Mouse (Mus musculus) heart, adult 11 months (tissue): ENCODE results near the gene Npepl1.

Experiments
- DNase-seq: peaks from one replicate; pipeline ENCODE4 v3.0.0; 2022

Npepl1 gene

DNA sequence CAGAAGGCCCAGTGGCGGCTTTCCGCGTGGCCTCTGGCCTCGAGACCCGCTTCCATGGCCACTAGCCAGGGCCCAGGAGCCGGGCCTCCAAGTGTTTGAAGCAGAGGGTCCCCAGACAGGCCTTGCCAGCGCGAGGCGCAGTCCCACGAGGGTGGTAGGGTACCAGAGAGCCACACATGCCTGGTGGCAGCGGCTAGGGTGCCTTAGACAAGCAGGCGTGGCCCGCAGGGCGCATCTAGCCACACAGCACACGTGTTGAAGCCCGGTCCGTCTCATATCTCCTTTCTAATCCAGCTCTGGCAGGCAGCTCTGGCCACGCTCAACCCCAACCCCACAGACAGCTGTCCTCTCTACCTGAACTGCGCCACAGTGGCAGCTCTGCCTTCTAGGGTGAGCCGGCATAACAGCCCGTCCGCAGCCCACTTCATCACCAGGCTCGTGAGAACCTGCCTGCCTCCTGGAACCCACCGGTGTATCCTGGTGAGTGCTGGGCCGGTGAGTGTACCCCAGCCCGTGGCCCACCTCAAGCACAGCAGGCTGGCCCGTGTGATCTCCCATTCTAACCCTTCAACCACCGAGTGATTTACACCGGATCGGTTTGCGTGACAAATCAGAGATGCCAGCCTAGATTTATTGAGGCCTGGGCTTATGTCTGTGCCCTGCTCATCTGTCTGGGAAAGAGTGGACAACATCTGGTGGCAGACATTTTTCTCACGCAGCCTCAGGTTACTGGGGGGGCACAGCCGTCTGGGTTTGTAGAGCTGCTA is 817 bp downstream of the Npepl1 start:
- peak; percentile 94 for DNase-seq

DNA sequence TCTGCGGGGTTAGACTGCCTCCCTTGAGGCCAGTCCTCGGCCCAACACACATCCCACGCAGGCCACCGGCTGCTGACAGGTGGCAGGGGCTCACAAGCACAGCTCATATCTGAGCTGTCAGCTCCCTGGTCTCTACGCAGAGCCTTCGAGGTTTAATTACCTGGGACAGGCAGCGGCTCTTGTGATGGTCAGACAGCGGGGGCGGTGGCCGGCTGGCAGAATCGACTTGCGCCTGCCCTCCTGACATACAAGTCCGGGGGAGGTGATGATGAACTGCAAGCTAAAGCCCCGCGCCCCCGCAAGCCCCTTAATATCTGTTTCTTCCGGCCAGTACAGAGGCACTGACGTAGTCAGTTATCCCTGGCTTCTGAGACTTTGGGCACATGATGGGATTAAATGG is 2.8 kb downstream of the Npepl1 start:
- DNase-seq, result no peak

DNA sequence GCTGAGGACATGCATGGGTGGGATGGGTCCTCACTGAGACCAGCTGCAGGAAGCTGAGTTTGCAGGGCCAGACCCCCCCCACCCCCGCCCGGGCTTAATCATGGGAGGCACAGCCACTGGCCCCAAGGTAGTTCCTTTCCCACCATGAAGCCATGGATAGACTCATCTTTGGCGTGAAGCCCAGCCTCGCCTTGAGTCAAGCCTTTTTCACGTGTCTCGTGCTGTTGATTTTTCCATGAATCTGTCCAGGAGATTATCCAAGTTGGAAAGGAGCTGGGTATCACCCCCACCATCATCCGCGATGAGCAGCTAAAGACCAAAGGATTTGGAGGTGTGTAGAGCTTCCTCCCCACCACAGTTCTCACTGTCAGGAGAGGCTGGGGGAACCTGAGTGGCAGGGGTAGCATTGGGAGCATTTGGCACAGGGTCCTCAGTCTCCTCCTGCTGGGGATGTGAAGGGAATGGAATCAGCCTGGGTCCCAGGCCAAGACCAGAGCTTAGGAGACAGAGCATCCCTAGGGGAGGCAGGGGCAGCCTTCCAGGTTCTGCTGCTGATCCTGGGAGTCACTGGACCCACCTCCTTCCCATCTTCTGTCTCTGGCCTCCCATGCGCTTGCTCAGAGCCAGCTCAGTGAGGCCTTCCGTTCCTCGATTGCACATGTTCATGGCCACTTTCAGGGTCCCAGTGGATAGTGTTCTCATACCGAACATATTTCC is 4.2 kb downstream of the Npepl1 start:
- peak; percentile 96 for DNase-seq

DNA sequence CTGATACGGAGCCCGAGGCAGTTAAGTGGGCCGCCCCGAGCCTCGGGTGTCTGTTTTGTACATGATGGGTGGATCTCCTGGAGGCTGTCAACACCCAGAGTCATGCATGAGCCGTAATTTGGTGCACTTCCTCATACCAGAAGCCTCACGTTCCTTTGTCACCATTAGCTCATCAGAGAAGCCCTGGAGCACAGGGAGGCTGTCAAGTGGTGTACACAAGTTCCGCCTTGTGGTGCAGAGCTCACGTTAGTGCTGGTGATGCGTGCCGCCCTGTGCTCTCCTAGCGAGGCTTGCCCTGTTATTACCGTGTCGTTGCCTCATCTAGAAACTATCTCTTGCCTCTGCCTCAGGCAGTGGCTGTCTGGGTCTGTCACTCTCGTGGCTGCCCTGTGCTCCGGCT is 6.8 kb downstream of the Npepl1 start:
- DNase-seq, result peak; percentile 92

DNA sequence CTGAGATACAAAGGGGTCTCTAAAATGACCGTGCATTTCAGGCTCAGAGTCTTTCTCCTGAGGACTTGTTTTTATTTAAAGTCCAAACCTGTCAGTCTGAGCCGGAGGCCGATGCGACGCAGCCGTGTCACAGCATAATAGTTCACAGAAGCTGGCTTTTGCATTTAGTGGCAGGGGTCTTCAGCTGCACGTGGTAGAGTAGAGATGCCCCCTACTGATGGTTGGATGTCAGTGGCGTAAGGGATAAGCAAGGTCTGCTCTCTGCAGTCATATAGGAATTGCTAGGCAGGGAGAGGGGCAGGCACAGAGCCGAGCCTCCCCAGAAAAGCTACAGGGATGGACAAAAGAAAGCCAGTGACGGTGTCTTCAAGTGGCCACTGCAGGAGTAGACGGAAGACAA is 8.0 kb downstream of the Npepl1 start:
- DNase-seq, result peak; percentile 66

DNA sequence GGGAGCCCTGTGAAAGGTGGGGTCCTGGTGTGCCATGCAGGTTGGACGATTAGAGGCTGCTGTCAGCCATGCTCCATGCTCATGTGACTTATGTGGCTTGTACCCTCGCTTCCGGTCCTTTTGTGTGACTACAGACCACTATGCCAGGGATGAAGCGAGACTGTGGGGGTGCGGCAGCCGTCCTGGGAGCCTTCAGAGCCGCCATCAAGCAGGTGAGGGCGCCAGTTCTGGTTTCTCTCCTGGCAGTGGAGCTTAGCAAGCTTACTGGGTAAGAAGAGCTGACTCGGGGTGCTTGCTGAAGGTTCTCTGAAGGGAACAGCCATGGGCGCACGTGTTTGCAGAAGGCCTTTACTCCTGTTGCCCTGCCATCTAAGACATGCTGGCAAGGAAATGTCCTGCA is 9.1 kb downstream of the Npepl1 start:
- DNase-seq, result peak; percentile 79

DNA sequence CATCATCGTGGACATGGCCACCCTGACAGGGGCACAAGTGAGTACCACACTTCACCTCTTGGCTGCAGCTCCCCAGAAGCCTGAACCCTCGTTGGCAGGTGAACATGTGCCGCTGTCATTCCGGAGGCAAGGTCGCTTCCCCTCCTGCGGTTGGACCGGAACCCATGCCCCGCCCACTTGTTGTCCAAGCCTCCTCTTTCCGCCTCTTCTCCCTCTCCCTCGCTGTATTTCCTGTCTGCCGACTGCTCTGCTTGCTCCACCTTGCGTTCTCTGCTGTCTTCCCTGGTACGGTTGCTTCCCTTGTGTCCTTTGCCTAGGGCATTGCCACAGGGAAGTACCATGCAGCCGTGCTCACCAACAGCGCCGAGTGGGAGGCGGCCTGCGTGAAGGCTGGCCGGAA is 10.5 kb downstream of the Npepl1 start:
- DNase-seq, result no peak

DNA sequence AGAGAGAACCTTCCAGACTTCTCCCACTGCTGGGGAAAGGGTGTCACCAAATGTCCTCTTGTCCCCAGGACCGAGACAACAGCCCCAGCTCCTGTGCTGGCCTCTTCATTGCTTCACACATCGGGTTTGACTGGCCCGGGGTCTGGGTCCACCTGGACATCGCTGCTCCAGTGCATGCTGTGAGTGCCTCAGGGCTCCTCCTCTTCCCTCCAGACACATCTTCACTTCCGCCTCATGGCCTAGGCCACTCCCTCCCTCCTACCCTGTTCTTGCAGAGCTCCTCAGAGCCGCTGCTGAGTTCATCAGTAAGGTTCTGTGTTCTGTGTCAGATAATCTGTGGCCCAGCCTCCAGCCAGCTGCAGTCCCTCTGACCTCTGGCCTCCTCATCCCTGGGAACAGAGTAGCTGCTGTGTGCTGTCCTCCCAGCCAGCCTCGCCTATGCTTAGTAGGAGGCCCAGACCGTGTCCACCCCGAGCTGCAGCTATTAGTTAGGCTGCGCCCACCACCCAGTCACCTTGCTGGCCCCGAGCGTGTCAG is 11.3 kb downstream of the Npepl1 start:
- DNase-seq, result peak; percentile 93

DNA sequence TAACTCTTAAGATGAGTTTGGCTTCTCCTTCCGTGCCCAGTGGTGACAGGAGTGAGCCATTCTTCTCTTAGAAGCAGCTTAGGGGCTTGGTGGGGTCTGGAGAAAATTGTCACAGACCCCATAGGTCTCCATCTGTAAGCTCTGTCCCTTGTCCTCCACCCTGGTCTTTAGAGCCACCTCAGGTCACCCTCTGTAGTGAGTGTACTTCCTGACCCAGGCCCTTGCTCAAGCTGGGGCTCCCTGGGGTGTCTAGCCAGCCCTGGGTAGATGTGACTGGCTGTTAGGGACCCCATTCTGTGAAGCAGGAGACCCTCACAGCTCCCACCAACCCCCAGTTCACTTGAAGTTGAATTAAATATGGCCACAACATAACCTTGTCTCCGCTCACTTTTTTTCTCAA is 12.2 kb downstream of the Npepl1 start:
- peak; percentile 84 for DNase-seq

DNA sequence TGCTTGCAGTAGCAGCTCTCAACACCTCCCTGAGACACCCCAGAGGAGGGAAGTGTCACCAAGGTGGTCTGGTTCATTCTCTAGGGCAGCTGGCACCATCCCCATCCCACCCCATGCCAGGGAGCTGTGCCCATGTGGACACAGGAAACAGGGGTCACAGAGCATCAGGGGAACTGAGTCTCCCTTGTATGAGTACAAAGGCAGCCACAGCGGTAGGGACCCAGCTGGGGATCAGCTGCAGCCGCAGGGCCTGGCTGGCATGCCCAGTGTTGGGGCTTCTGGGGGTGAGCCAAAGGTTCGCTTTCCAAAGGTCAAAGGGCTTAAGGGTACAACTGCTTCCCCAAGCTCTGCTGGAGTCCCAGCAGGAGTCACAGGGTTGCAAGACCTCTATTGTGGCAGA is 13.6 kb downstream of the Npepl1 start:
- DNase-seq, result peak; percentile 84

DNA sequence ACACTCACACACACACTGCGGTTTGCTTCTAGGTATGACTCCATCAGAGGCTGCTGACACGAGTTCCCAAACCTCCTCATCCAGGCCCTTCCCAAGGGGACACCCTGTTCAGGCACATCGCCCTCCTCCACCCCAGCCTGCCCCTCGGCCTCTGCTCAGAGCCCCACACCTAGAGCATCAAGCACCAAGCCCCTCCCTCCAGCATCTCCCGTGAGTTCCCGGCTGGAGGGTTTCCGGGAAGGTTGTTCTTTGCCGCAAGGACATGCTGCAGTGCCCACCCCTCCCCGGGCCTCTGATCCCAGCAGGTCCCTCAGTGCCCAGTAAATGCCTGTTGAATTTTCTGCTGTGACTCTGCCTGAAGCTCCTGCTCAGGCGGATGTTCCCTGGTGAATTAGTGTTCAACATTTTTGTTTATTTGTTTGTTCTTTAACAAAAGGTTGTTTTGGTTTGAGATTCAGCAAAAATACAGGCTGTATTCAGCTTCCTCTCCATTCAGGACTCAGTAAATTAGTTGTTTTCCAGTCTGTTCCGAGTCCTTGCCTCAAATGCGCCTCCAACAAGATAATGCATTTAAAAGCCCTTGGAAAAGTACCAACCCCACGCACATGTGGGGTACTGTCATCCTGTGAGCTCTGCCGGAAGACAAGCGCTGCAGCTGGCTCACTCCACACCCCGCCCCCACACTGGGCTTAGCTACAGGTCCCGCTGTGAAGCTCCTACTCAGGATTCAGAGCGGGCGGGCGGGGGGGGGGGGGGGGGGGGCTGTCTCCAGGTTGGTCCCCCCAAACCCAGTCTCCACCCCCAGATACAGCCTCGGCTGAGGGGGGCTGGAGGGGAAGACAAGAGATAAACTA is 16.6 kb downstream of the Npepl1 start:
- DNase-seq, result peak; percentile 93

DNA sequence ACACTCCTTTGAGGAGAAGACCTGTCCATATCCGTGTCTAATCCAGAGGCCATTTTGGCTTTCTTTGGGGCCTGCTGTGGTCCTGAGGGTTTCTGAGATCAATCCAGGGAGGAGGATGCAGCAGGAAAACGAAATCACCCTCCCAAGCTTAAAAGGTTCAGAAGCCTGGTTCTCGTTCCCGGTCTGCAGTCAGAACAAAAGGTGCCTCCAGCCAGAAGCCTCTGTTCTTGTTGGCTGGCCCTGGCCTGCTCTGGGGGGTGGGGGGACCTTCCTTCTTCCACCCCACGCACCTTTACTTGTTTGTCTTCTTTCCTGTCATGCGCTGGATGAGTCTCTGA is 17.2 kb downstream of the Npepl1 start:
- no peak for DNase-seq

DNA sequence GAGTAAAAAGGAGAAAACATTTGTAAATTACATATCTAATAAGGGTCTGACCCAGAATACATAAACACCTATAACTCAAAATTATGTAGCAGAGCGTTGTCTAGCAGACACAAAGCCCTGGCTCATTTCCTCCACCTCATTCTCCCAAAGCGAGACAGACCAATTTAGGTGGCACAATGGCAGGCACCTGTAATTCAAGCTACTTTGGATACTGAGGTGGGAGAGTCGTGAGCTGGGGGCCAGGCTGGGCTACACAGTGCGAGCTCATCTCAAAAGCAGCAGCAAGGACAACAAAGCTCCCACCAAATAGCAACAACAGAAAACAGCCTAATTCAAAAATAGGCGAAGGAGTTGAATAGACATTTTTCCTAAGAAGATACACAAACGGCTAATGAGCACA is 18.8 kb downstream of the Npepl1 start:
- peak; percentile 82 for DNase-seq

DNA sequence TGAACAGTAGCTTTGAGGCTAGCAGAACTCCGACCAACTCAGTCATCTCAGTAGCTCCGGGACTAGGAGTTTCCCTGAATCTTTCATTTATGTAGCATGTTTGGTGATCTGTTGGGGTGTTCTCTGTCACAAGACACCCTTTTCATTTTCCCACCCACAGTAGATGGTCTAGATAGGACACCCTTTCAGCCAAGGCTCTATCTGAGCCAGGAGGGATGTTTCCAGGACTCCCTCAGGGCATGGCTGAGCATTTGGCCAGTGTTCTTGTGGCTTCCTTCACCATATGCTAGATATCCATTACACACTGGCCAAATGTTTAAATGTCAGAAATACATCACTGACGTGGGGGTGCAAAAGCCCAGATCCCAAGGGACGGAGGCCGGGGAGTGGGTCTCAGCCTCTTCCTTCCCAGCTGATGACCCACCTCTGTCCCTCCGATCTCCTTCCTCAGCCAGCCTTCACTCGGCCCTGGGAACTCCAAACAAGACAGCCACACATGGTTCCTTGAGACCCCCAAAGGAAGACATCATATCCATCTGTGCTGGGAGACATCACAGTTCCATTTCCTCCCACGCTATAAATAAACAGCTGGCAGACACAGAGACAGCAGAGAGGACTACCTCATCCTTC is 20.4 kb downstream of the Npepl1 start:
- peak; percentile 86 for DNase-seq

DNA sequence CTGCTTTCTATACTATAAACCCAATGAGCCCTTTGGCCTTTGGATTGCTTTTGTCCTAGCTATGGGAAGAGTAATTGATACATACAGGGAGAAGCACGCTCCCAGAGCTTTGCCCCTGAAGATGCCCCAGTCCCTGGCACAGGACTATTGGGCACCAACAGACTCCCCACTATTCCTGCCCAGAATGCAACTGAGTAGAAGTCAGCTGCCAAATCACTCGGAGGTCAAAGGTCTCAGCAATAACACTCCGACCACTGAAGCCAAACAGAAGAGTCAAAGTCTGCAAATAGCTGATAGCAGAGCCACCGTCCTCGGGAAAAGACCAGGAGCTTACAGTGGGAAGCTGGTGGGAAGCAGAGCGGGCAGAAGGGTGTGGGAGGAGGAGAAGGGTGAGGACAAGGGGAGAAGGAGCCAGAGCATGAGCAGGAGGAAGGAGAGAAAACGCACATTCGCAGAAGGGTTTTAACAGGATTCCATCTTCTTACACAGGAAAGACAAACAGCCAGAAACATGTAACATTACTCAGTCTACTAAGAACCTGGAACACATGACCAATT is 22.3 kb downstream of the Npepl1 start:
- DNase-seq, result no peak

DNA sequence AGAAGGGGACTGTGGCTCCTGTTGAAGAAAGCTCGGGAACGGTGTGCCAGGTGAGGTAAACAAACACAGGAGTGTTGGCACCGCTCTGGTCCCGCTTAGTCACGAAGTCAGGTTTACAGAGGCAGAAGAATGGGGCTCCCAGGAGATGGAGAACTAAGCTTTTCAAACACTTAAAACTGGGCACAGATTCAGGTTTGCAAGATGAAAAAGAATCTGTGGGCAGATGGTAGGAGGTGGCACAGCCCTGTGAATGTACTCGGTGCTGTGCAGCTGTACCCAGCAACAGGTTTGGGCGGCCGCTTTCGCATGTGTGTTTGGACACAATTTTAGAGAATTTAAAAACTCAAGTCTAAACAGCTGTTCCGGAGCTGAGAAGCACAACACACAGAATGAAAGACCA is 48.9 kb downstream of the Npepl1 start:
- DNase-seq, result peak; percentile 58

DNA sequence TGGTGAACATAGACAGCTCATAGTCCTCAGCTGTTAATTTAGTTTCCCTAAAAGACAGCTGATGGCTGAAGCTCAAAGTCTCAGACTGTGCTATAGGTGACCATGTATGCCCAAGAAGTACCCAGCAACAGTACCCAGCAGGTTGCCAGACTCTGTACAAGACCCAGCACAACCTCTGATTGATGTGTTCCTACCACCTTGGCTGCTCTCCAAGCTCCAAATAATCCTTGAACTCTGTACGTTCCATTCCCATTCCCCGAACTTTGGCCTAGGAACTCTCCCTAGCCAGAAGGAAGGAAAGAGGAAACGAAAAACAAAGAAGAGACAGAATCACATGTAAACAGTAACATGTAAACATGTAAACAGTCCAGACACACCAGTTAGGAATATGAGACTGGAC is 50.3 kb downstream of the Npepl1 start:
- DNase-seq, result no peak
